Mouse (Mus musculus) stomach, postnatal 0 days (tissue): Measurements from ENCODE around the gene Ctc1. TPM values are rescaled to one million over a fixed set of nuclear protein-coding genes. Genes with fewer than 3 reads are reported as not detected.

ENCODE experiments used
- ATAC-seq: fragments of 200-750 bp; cut with Nextera tagmentation; 2 replicates; pipeline ENCODE4 v1.8.0; 2017; ENCODE audit not compliant: low FRiP score, low TSS enrichment
- DNase-seq: peaks from one replicate; pipeline ENCODE4 v3.0.0-alpha.2; 2016; ENCODE audit warnings: low spot score
- H3K27ac ChIP-seq: fragments of 300-500 bp; sonication (generic); replicated peaks from 2 replicates; pipeline ENCODE4 v1.5.1; 2014; ENCODE audit warnings: mild to moderate bottlenecking, control low read depth
- H3K27me3 ChIP-seq: fragments of 300-500 bp; sonication (generic); 2 replicates; pipeline ENCODE4 v1.6.1; 2014; ENCODE audit warnings: low read length; ENCODE audit not compliant: control insufficient read depth, insufficient read depth
- H3K36me3 ChIP-seq: fragments of 300-500 bp; sonication (generic); 2 replicates; pipeline ENCODE4 v1.6.1; 2014; ENCODE audit warnings: low read length, mixed read lengths; ENCODE audit not compliant: control insufficient read depth, insufficient read depth
- H3K4me1 ChIP-seq: fragments of 300-500 bp; sonication (generic); replicated peaks from 2 replicates; pipeline ENCODE4 v1.6.1; 2014; ENCODE audit warnings: antibody characterized with exemption; ENCODE audit not compliant: control insufficient read depth, insufficient read depth
- H3K4me2 ChIP-seq: fragments of 300-500 bp; sonication (generic); replicated peaks from 2 replicates; pipeline ENCODE4 v1.6.1; 2014; ENCODE audit warnings: low read depth, mild to moderate bottlenecking, control low read depth, moderate library complexity
- H3K4me3 ChIP-seq: fragments of 300-500 bp; sonication (generic); 2 replicates; pipeline ENCODE4 v1.5.1; 2014; ENCODE audit warnings: low read depth, low read length, control low read depth
- H3K9ac ChIP-seq: fragments of 300-500 bp; sonication (generic); 2 replicates; pipeline ENCODE4 v1.6.1; 2014; ENCODE audit warnings: mild to moderate bottlenecking, low read length, control low read depth, mixed read lengths
- H3K9me3 ChIP-seq: fragments of 300-500 bp; sonication (generic); 2 replicates; pipeline ENCODE4 v1.6.1; 2016; ENCODE audit warnings: low read length; ENCODE audit not compliant: control insufficient read depth
- CTCF ChIP-seq: IDR thresholded peaks from 2 replicates; pipeline ENCODE4 v1.5.1; 2016; ENCODE audit warnings: antibody characterized with exemption, low read depth, mild to moderate bottlenecking, moderate library complexity
- EP300 ChIP-seq: optimal IDR thresholded peaks from 2 replicates; pipeline ENCODE3; 2016; ENCODE audit warnings: antibody characterized with exemption
- WGBS: fragments of 180-500 bp; shearing (Covaris S2); extraction: QIAGEN DNeasy Blood & Tissue Kit; methylation state at CpG from one replicate; pipeline ENCODE4 v1.1.7; 2014; 5-methylcytosine and 5-hydroxymethylcytosine counted together
- polyA plus RNA-seq: library from polyadenylated mRNA; unstranded; fragments of >200 nt; fragmentation: Nextera tagmentation; extraction: Ambion mirVana; gene quantifications from 2 replicates; pipeline ENCODE4 v1.2.1, GENCODE M21; 2015

Gene Ctc1
- polyA plus RNA-seq, 1 experiment from 2014 or later: 11.1 TPM

DNA sequence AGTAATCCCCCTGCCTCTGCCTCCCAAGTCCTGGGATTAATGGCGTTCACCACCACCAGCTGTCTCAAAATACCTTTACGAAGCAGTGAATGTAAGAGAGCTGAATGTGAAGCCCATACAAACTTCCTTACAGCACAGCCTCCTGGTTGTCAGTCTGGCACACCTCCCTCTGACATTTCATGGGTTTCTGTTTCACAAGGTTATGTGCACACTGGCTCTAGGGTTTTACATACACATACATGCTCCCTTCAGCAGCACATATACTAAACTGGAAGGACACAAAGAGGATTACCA, 59.0 kb downstream of the Ctc1 start:
- no peaks in the 10 kb centered on the region for H3K9me3 ChIP-seq
- H3K4me2 ChIP-seq: no peak overlapping the region
- no peaks in the 10 kb centered on the region for H3K27me3 ChIP-seq
- ATAC-seq: no peak
- TF ChIP-seq EP300 (no peak), CTCF (no peak)
- no peaks in the 10 kb centered on the region for H3K36me3 ChIP-seq
- H3K4me3 ChIP-seq: no peak overlapping the region
- 43% methylated on average over 2 of the region's 2 CpGs for WGBS
- no peak for DNase-seq
- no peaks in the 10 kb centered on the region for H3K4me1 ChIP-seq
- peak overlapping the region; percentile 97 for H3K27ac ChIP-seq
- H3K9ac ChIP-seq: no peak overlapping the region

- TF ChIP-seq EP300 (no peak), CTCF (no peak)
- 58% methylated on average over 8 of the region's 9 CpGs for WGBS
- Histone ChIP-seq H3K4me1 (no peaks in the 10 kb centered on the region), H3K9ac (no peak overlapping the region), H3K4me2 (no peak overlapping the region), H3K9me3 (no peaks in the 10 kb centered on the region), H3K27ac (no peak overlapping the region), H3K27me3 (no peaks in the 10 kb centered on the region), H3K4me3 (no peak overlapping the region), H3K36me3 (no peaks in the 10 kb centered on the region)
- ATAC-seq (no peak), DNase-seq (no peak)
Measured at GRCm38 (mm10) chr11:69075764-69076479, 60.2 kb downstream of the Ctc1 start.

DNA sequence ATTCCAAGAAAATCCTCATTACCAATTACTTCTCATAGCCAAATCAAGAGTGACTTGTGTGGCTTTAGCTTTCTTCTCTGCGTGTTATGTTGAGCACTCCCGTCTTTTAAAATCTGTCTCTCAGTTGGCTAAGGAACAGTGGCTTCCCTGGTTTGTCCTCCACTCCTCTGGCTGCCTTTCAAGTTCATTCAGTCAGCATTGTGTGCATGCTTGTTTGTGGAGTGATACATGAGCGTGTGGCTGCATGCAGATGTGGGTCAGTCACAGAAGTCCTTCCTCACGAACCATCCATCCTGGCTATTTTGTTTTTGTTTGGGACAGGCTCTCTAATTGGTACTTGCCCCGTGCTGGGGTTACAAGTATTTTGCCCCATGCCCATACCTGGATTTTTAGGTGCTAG, 60.9 kb downstream of the Ctc1 start:
- Histone ChIP-seq H3K4me1 (no peaks in the 10 kb centered on the region), H3K4me3 (no peak overlapping the region), H3K27me3 (no peaks in the 10 kb centered on the region), H3K9me3 (no peaks in the 10 kb centered on the region), H3K27ac (no peak overlapping the region), H3K9ac (no peak overlapping the region), H3K36me3 (no peaks in the 10 kb centered on the region), H3K4me2 (no peak overlapping the region)
- no peak for ATAC-seq
- no peak for DNase-seq
- 48% methylated on average over 5 of the region's 5 CpGs for WGBS
- no peak for TF ChIP-seq EP300
- TF ChIP-seq CTCF: no peak

DNA sequence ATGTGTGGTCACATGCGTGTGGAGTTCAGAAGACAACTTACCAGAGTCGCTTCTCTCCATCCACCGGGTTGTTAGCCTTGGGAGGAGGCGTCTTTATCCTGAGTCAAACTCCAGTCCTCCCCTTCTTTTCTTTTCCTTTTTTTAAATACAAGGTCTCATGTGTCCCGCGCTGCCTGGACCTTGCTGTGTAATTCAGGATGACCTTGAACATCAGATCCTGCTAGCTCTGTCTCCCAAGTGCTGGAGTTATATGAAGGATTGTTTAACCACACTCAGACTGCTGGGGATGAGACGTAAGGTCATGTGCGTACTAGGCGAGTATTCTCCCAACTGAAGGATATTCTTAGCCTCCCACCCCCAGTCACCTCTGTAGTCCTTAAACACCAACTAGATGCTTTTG, 61.6 kb downstream of the Ctc1 start:
- ATAC-seq: no peak
- Histone ChIP-seq H3K4me1 (no peaks in the 10 kb centered on the region), H3K36me3 (no peaks in the 10 kb centered on the region), H3K4me3 (no peak overlapping the region), H3K27me3 (no peaks in the 10 kb centered on the region), H3K9ac (no peak overlapping the region), H3K4me2 (no peak overlapping the region), H3K9me3 (no peaks in the 10 kb centered on the region), H3K27ac (no peak overlapping the region)
- WGBS: 79% methylated on average over 9 of the region's 9 CpGs
- no peak for DNase-seq
- TF ChIP-seq CTCF (no peak), EP300 (no peak)

DNA sequence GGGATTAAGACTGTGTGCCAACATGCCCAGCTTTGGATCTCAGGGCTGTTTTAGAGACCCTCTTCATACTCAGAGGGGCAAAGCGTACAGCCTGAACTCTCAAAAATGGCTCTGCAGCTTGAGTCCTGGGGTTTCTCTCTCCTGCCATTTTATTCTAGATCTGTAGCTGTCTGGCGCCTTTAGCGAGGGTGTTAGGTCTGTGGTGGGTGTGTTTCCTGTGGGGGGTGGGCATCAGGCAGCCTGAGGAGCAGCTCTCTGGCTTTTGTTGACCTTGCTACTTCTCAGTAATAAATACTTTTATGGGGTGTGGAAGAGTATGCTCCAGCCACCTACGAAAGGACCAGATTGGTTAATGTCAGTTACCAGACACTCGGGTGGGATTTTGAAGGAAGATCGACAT, 62.3 kb downstream of the Ctc1 start:
- DNase-seq (no peak), ATAC-seq (no peak)
- 73% methylated on average over 6 of the region's 6 CpGs for WGBS
- Histone ChIP-seq H3K27ac (no peak overlapping the region), H3K36me3 (no peaks in the 10 kb centered on the region), H3K9ac (no peak overlapping the region), H3K4me1 (no peaks in the 10 kb centered on the region), H3K4me2 (no peak overlapping the region), H3K9me3 (no peaks in the 10 kb centered on the region), H3K27me3 (no peaks in the 10 kb centered on the region), H3K4me3 (no peak overlapping the region)
- TF ChIP-seq EP300: no peak
- TF ChIP-seq CTCF: no peak

DNA sequence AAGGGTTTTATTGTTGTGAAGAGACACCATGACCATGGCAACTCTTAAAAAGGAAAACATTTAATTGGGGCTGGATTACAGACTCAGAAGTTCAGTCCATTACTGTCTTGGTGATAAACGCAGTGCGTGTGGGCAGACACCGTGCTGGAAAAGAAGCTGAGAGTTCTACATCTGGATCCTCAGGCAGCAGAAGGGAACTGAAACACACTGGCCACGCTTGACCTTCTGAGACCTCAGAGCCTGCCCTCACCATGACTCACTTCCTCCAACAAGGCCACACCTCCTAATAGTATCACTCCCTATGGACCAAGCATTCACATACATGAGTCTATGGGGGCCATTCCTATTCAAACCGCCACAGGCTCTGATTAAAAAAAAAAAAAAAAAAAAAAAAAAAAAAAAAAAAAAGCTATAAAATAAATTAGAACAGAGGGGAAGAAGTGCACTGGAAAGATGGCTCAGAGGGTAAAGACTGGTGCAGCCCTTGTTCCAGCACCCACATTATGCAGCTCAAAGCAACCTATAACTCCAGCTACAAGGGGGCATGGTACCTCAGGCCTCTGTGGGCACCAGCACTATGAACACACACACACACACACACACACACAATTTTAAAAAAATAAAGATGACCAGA, 63.2 kb downstream of the Ctc1 start:
- no peaks in the 10 kb centered on the region for H3K4me1 ChIP-seq
- no peak overlapping the region for H3K27ac ChIP-seq
- H3K27me3 ChIP-seq: no peaks in the 10 kb centered on the region
- peak; percentile 58 for ATAC-seq
- H3K36me3 ChIP-seq: no peaks in the 10 kb centered on the region
- no peak overlapping the region for H3K4me2 ChIP-seq
- no peak for DNase-seq
- no peak overlapping the region for H3K9ac ChIP-seq
- WGBS: 58% methylated on average over 5 of the region's 5 CpGs
- H3K4me3 ChIP-seq: no peak overlapping the region
- H3K9me3 ChIP-seq: no peaks in the 10 kb centered on the region
- no peak for TF ChIP-seq CTCF
- no peak for TF ChIP-seq EP300
